Mouse (Mus musculus): Measurements from ENCODE around the gene Mcm3.
"Not testable (repeated sequence)": the region's sequence is repeated elsewhere in the genome, so short reads cannot be mapped to it uniquely, and the experiment has no call there.

The Mcm3 gene

GRCm38 (mm10) chr1:20801682-20802390 lies 18.3 kb downstream of the Mcm3 start:
- DNase-seq, result no peak

- no peak for DNase-seq
Observed at GRCm38 (mm10) chr1:20801275-20801674, 18.8 kb downstream of the Mcm3 start.

GRCm38 (mm10) chr1:20795178-20795577 lies 24.9 kb downstream of the Mcm3 start:
- DNase-seq, result no peak

- no peak for DNase-seq
Observed at GRCm38 (mm10) chr1:20794760-20795159, 25.4 kb downstream of the Mcm3 start.

GRCm38 (mm10) chr1:20791414-20791813 lies 28.7 kb downstream of the Mcm3 start:
- DNase-seq, result no peak

- DNase-seq, result not testable (repeated sequence)
Observed at GRCm38 (mm10) chr1:20790517-20790916, 29.6 kb downstream of the Mcm3 start, which contains the start of gene Il17f. Gene Il17f (minus strand): TSS chr1:20790617.

- no peak for DNase-seq
Observed at GRCm38 (mm10) chr1:20788419-20788818, 31.7 kb downstream of the Mcm3 start.

GRCm38 (mm10) chr1:20787046-20787445 lies 33.1 kb downstream of the Mcm3 start:
- no peak for DNase-seq

- no peak for DNase-seq
Observed at GRCm38 (mm10) chr1:20778366-20778765, 41.7 kb downstream of the Mcm3 start.

GRCm38 (mm10) chr1:20774026-20774730 lies 45.9 kb downstream of the Mcm3 start:
- DNase-seq, result not testable (repeated sequence)

- no peak for DNase-seq
Observed at GRCm38 (mm10) chr1:20766526-20766925, 53.6 kb downstream of the Mcm3 start.

GRCm38 (mm10) chr1:20761411-20761810 lies 58.7 kb downstream of the Mcm3 start:
- DNase-seq, result no peak

- no peak for DNase-seq
Observed at GRCm38 (mm10) chr1:20760331-20760730, 59.8 kb downstream of the Mcm3 start.

GRCm38 (mm10) chr1:20759799-20760198 lies 60.3 kb downstream of the Mcm3 start:
- no peak for DNase-seq

- DNase-seq, result no peak
Observed at GRCm38 (mm10) chr1:20757586-20757985, 62.5 kb downstream of the Mcm3 start.

GRCm38 (mm10) chr1:20754439-20754838 lies 65.7 kb downstream of the Mcm3 start:
- no peak for DNase-seq
